Mouse (Mus musculus) midbrain, embryonic 16.5 days (tissue): ENCODE measurements around the gene Eps8. TPM values are rescaled to one million over a fixed set of nuclear protein-coding genes. Genes with fewer than 3 reads are reported as not detected.

Experiments
- ATAC-seq: fragments of 200-750 bp; cut with Nextera tagmentation; 2 replicates; pipeline ENCODE4 v1.8.0; 2017; ENCODE audit warnings: moderate TSS enrichment
- H3K27ac ChIP-seq: fragments of 300-500 bp; sonication (generic); 2 replicates; pipeline ENCODE4 v1.5.1; 2014; ENCODE audit warnings: mild to moderate bottlenecking, low read length, mixed read lengths
- H3K27me3 ChIP-seq: fragments of 300-500 bp; sonication (generic); 2 replicates; pipeline ENCODE4 v1.6.1; 2014; ENCODE audit warnings: low read depth, low read length, mixed read lengths; ENCODE audit not compliant: control insufficient read depth, insufficient read depth
- H3K36me3 ChIP-seq: fragments of 300-500 bp; sonication (generic); 2 replicates; pipeline ENCODE4 v1.6.1; 2014; ENCODE audit warnings: mild to moderate bottlenecking, low read length, moderate library complexity, mixed read lengths; ENCODE audit not compliant: control insufficient read depth, insufficient read depth
- H3K4me1 ChIP-seq: fragments of 300-500 bp; sonication (generic); 2 replicates; pipeline ENCODE4 v1.6.1; 2014; ENCODE audit warnings: mild to moderate bottlenecking, low read length, mixed read lengths; ENCODE audit not compliant: control insufficient read depth, insufficient read depth
- H3K4me2 ChIP-seq: fragments of 300-500 bp; sonication (generic); 2 replicates; pipeline ENCODE4 v1.6.1; 2014; ENCODE audit warnings: mild to moderate bottlenecking, low read length, mixed read lengths
- H3K4me3 ChIP-seq: fragments of 300-500 bp; sonication (generic); 2 replicates; pipeline ENCODE4 v1.5.1; 2014; ENCODE audit warnings: low read depth, mild to moderate bottlenecking, low read length, moderate library complexity, mixed read lengths
- H3K9ac ChIP-seq: fragments of 300-500 bp; sonication (generic); 2 replicates; pipeline ENCODE4 v1.6.1; 2014; ENCODE audit warnings: low read depth, low read length, mixed read lengths
- H3K9me3 ChIP-seq: fragments of 300-500 bp; sonication (generic); replicated peaks from 2 replicates; pipeline ENCODE4 v1.6.1; 2014; ENCODE audit warnings: mild to moderate bottlenecking, low read length, mixed read lengths; ENCODE audit not compliant: control insufficient read depth, poor library complexity, severe bottlenecking
- WGBS: fragments of 180-500 bp; shearing (Covaris S2); extraction: QIAGEN DNeasy Blood & Tissue Kit; methylation state at CpG from one replicate; pipeline ENCODE4 v1.1.7; 2014; 5-methylcytosine and 5-hydroxymethylcytosine counted together
- polyA plus RNA-seq: library from polyadenylated mRNA; unstranded; fragments of >200 nt; fragmentation: Nextera tagmentation; extraction: Ambion mirVana; gene quantifications from 2 replicates; pipeline ENCODE4 v1.2.1, GENCODE M21; 2015

Eps8 gene
- polyA plus RNA-seq, 1 experiment from 2014 or later: 26.4 TPM

DNA sequence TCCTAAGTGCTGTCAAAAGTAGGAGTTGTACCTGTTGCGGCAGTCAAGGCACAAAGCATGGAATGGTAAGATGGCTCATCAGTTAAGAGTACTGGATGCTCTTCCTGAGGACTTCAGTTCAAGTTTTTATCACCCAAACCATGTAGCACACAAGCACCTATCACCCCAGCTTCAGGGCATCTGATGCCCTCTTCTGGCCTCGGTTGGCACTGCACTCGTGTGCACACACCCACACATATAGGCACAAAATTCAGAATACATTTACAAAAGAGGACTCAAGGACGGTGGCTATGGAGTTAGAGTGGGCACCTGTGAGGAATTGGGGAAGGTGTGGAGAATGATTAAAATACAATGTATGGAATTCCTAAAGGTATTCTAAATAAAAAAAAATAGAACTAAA lies 185.1 kb downstream of the Eps8 start:
- Histone ChIP-seq H3K27me3 (no peaks in the 10 kb centered on the region; the same call in 1 of the 2 replicates), H3K9ac (no peak overlapping the region), H3K36me3 (peaks cover 2% of the 10 kb centered on the region; the same call in 1 of the 2 replicates), H3K9me3 (no peaks in the 10 kb centered on the region), H3K4me2 (no peak overlapping the region), H3K4me3 (no peak overlapping the region), H3K4me1 (peaks cover 17% of the 10 kb centered on the region), H3K27ac (no peak overlapping the region)
- WGBS: 97% methylated on average over 4 of the region's 4 CpGs
- no peak for ATAC-seq

DNA sequence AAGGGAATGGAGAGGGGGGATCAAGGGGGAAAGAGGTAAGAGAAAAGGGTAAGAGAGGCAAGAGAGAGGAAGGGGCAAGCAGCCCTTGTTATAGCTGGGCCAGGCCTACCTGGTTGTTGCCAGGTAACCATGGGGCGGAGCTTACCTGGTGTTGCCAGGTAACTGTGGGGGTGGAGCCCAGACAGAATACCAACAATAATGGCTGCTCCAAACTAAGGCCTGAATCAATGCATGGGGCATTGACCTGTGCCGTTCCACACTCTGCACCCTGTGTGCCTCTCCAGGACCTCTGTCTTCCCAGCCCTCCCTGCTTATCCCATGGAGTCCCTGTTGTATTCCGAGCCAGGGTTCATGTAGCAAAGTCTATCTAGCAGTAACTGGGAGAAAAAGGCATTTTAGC lies 187.0 kb downstream of the Eps8 start:
- ATAC-seq: no peak
- WGBS: 88% methylated on average over 3 of the region's 3 CpGs

DNA sequence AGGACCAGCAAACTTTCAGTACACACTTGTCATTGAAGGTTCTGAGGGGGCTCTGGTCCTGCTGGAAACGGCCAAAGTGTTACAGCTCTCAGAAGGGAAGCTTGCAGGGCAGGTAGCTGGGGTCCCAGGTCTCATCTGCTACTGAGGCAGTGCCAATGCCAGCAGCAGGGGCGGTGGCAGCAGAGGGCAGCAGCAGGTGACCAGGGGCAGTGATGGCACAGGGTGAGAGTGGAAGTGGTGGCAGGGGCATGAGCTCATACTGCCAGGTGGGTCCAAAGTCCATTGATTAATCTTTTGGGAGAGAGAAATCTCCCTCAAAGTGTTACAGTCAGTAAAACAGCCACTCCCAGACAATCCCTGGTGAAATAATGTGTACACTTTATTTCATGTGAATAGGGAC lies 188.4 kb downstream of the Eps8 start:
- Histone ChIP-seq H3K4me3 (no peak overlapping the region), H3K36me3 (peaks cover 9% of the 10 kb centered on the region; the same call in 1 of the 2 replicates), H3K9me3 (no peaks in the 10 kb centered on the region), H3K27me3 (no peaks in the 10 kb centered on the region), H3K4me1 (peaks cover 7% of the 10 kb centered on the region), H3K4me2 (no peak overlapping the region), H3K9ac (no peak overlapping the region), H3K27ac (no peak overlapping the region)
- WGBS: 83% methylated on average over 2 of the region's 2 CpGs
- no peak for ATAC-seq

More for the DNA sequence above, 187.0 kb downstream of the Eps8 start:
- Histone ChIP-seq H3K4me2 (no peak overlapping the region), H3K36me3 (peaks cover 5% of the 10 kb centered on the region; the same call in 1 of the 2 replicates), H3K4me3 (no peak overlapping the region), H3K27ac (no peak overlapping the region), H3K9me3 (no peaks in the 10 kb centered on the region), H3K27me3 (no peaks in the 10 kb centered on the region), H3K9ac (no peak overlapping the region), H3K4me1 (peaks cover 17% of the 10 kb centered on the region)

DNA sequence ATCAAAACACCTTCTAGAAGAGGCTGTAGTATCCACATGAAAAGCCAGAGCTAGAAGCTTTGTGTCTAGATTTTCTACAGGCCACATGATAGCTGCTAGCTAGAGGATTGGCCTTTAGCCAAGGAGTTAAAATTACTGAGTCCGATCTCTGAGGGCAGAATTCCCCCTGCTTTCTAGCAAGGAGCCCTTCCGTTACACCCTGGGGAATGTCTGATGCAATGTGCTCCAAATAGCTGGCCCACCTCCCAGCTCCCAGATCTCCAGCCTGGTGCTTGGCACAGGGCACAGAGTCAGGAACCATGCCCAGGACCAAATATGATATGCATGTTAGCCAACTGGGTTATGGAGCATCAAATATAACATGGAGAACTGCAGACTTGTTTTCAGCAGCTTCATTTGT lies 189.4 kb downstream of the Eps8 start:
- no peak overlapping the region for H3K9ac ChIP-seq
- 0 out of 2 replicates have a peak, but pooled peaks have one; percentile 25 for ATAC-seq
- 34% methylated on average over 2 of the region's 2 CpGs for WGBS

DNA sequence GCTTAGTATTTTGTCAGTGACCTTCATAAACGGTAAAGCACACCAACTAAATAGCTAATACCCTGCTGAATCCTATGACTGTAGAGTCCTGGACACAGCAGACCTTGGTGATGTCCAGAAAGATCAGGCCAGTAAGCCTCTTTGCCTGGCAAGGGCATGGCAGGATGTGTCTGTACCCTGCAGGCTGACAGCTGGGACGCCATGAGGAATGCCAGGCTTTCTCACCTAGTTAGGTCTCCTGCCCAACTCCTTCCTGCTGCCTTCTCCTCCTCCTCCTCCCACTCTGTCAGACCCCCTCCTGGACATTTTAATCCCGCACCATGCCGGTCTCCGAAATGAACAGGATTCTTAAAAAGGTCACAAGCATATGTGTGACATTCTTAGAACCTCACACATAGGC lies 190.9 kb downstream of the Eps8 start:
- WGBS: 94% methylated on average over 5 of the region's 5 CpGs
- Histone ChIP-seq H3K9ac (no peak overlapping the region), H3K27ac (no peak overlapping the region), H3K36me3 (peaks cover 7% of the 10 kb centered on the region; the same call in 1 of the 2 replicates), H3K4me1 (no peaks in the 10 kb centered on the region), H3K4me2 (no peak overlapping the region), H3K9me3 (no peaks in the 10 kb centered on the region), H3K27me3 (no peaks in the 10 kb centered on the region), H3K4me3 (no peak overlapping the region)
- ATAC-seq: no peak

More for the DNA sequence above, 189.4 kb downstream of the Eps8 start:
- H3K9me3 ChIP-seq: no peaks in the 10 kb centered on the region
- no peaks in the 10 kb centered on the region; the same call in 1 of the 2 replicates for H3K4me1 ChIP-seq
- H3K36me3 ChIP-seq: peaks cover 9% of the 10 kb centered on the region; the same call in 1 of the 2 replicates
- peak overlapping the region; percentile 28; the same call in 1 of the 2 replicates for H3K27ac ChIP-seq
- no peaks in the 10 kb centered on the region for H3K27me3 ChIP-seq
- no peak overlapping the region for H3K4me2 ChIP-seq
- no peak overlapping the region for H3K4me3 ChIP-seq

DNA sequence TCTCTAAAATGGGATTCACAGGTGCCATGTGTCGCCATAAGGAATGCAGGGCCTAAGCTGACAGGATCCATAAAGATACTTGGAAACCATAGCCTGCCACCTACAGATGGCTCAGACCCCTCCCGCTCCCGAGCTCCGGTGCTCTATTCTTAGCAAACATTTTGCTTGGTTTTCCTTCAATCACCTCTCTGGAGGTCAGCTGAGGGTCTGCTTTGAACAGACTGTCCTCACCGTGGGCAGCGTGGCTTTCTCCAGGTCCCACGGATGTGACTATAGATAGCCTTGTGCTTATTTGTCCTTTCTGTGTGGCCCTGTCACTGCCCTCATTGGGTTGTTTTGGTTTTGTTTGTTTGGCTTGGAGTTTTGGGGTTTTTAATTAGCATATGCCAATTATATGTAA lies 196.5 kb downstream of the Eps8 start:
- no peak overlapping the region for H3K9ac ChIP-seq
- H3K4me1 ChIP-seq: no peaks in the 10 kb centered on the region
- no peaks in the 10 kb centered on the region for H3K27me3 ChIP-seq
- H3K36me3 ChIP-seq: peaks cover 5% of the 10 kb centered on the region; the same call in 1 of the 2 replicates
- no peaks in the 10 kb centered on the region for H3K9me3 ChIP-seq
- H3K4me3 ChIP-seq: no peak overlapping the region
- WGBS: 83% methylated on average over 7 of the region's 7 CpGs
- no peak overlapping the region for H3K4me2 ChIP-seq
- ATAC-seq: no peak
- H3K27ac ChIP-seq: no peak overlapping the region

DNA sequence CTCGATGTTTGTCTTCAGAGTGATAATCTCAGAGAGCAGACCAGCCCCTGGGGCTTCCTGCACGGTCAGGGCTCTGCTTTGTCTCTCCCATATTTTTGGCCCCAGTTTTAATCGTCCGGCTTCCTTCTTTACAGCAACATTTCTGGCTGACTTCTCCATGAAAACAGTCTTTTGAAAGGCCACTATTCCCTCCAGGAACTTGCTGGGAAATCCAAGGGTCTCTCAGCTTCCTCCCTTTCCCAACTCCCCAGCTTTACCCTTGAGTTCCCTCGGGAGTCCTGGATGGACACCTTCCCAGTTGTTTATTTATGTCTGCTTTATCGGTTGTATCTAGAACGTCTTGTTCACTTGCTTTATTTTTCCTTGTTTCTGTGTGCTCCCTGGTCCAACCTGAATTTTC lies 197.5 kb downstream of the Eps8 start:
- 58% methylated on average over 7 of the region's 7 CpGs for WGBS
- ATAC-seq: no peak
- Histone ChIP-seq H3K9me3 (no peaks in the 10 kb centered on the region), H3K4me2 (no peak overlapping the region), H3K9ac (no peak overlapping the region), H3K36me3 (no peaks in the 10 kb centered on the region), H3K4me3 (no peak overlapping the region), H3K27ac (no peak overlapping the region), H3K4me1 (no peaks in the 10 kb centered on the region), H3K27me3 (no peaks in the 10 kb centered on the region)

DNA sequence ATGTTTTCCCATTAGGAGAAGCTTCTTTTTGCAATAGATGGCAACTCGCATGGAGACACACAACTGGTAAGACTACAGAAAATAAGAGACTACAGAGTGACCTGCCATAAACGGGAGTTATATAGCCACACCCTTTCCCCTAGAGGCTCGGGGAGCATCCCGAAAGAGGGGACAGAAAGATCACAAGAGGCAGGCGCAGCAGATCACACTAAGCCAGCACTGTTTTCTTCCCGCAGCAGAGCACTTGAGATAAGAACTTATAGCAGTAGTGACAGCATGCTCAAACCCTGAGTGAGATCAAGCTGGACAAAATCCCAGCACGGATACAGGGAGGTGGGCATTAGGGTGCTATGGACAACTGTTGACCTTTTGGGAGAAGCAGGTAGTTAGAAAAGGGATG lies 198.6 kb downstream of the Eps8 start:
- WGBS: 73% methylated on average over 7 of the region's 7 CpGs
- no peak overlapping the region for H3K27ac ChIP-seq
- no peak overlapping the region for H3K4me2 ChIP-seq
- no peaks in the 10 kb centered on the region for H3K36me3 ChIP-seq
- no peaks in the 10 kb centered on the region for H3K4me1 ChIP-seq
- H3K27me3 ChIP-seq: no peaks in the 10 kb centered on the region
- H3K9ac ChIP-seq: no peak overlapping the region
- ATAC-seq: no peak; the same call in 1 of the 2 replicates
- no peaks in the 10 kb centered on the region for H3K9me3 ChIP-seq
- no peak overlapping the region for H3K4me3 ChIP-seq

DNA sequence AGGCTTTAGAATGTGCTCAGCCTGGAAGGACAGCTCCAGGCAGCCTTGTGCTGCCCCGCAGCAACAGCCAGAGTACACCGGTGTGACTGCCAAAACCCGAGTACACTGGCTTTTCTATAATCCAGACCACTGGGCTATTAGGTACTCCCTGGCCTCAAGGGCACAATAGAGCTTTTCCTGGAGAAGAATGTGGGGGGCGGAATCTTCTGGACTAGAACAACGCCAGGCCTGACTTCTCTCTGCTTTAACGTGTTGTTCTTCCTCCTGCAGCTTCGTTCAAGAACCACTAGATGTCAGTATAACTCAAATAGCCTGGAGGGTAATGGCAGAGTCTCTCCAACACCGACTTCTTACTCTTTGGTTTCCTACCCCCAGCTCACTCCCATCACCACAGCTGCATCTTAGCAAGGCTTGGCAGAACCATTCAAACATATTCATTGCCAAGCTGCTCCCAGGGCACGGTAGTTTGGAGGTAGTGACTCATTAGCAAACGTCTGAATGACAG lies 199.1 kb downstream of the Eps8 start:
- no peak overlapping the region for H3K9ac ChIP-seq
- H3K9me3 ChIP-seq: no peaks in the 10 kb centered on the region
- no peak overlapping the region for H3K4me3 ChIP-seq
- H3K4me2 ChIP-seq: no peak overlapping the region
- 13% methylated on average over 10 of the region's 10 CpGs for WGBS
- H3K36me3 ChIP-seq: no peaks in the 10 kb centered on the region
- H3K27ac ChIP-seq: no peak overlapping the region
- peak; percentile 83 for ATAC-seq
- H3K4me1 ChIP-seq: no peaks in the 10 kb centered on the region
- no peaks in the 10 kb centered on the region for H3K27me3 ChIP-seq
